Mouse (Mus musculus): ENCODE data around the gene A430078G23Rik. TPM values are rescaled to one million over a fixed set of nuclear protein-coding genes. Genes with fewer than 3 reads are reported as not detected.
"Not testable (repeated sequence)": the region's sequence is repeated elsewhere in the genome, so short reads cannot be mapped to it uniquely, and the experiment has no call there.

A430078G23Rik gene
- not detected in 2 replicates for polyA plus RNA-seq (2015; fragmentation: Nextera tagmentation; extraction: Ambion mirVana)

- peaks cover 4% of the 10 kb centered on the region; the same call in 1 of the 2 replicates for H3K27me3 ChIP-seq
- H3K36me3 ChIP-seq = no peaks in the 10 kb centered on the region
- no peaks in the 10 kb centered on the region for H3K9me3 ChIP-seq
- no peak within 1 kb of the TSS for H3K27ac ChIP-seq (replicated peaks)
- H3K4me2 ChIP-seq = no peak within 1 kb of the TSS
- ATAC-seq (ENCODE audit: low FRiP score, low read depth) = no peak
- H3K4me3 ChIP-seq = no peak within 1 kb of the TSS
- H3K9ac ChIP-seq = no peak within 1 kb of the TSS
- WGBS = 86% methylated on average over 13 of the region's 13 CpGs
- H3K4me1 ChIP-seq (replicated peaks) = no peaks in the 10 kb centered on the region
Measured at GRCm38 (mm10) chr8:3353189-3353810, at the start of gene A430078G23Rik. A430078G23Rik (plus strand) TSS chr8:3353415.

GRCm38 (mm10) chr8:3308205-3308800 lies 44.9 kb upstream of the A430078G23Rik start:
- ATAC-seq (ENCODE audit: low FRiP score, low read depth); H3K36me3 ChIP-seq; H3K9ac ChIP-seq; H3K27ac ChIP-seq (replicated peaks); H3K27me3 ChIP-seq; H3K4me3 ChIP-seq; H3K4me1 ChIP-seq (replicated peaks); H3K9me3 ChIP-seq; H3K4me2 ChIP-seq: not testable (repeated sequence)
- 92% methylated on average over 13 of the region's 13 CpGs for WGBS

- ATAC-seq (ENCODE audit: low FRiP score, low read depth) = no peak
- H3K4me3 ChIP-seq = no peak overlapping the region
- H3K9me3 ChIP-seq = no peaks in the 10 kb centered on the region
- no peak overlapping the region for H3K27ac ChIP-seq (replicated peaks)
- H3K4me1 ChIP-seq (replicated peaks) = no peaks in the 10 kb centered on the region
- H3K4me2 ChIP-seq = no peak overlapping the region
- H3K27me3 ChIP-seq = no peaks in the 10 kb centered on the region
- no peak overlapping the region for H3K9ac ChIP-seq
- no peaks in the 10 kb centered on the region for H3K36me3 ChIP-seq
- 90% methylated on average over 11 of the region's 11 CpGs for WGBS
Measured at GRCm38 (mm10) chr8:3309636-3310035, 43.6 kb upstream of the A430078G23Rik start.

- no peaks in the 10 kb centered on the region for H3K9me3 ChIP-seq
- no peak for ATAC-seq (ENCODE audit: low FRiP score, low read depth)
- H3K4me2 ChIP-seq = no peak overlapping the region
- H3K27me3 ChIP-seq = no peaks in the 10 kb centered on the region
- WGBS = 77% methylated on average over 4 of the region's 4 CpGs
- H3K27ac ChIP-seq (replicated peaks) = no peak overlapping the region
- no peak overlapping the region for H3K9ac ChIP-seq
- H3K4me3 ChIP-seq = no peak overlapping the region
- H3K36me3 ChIP-seq = no peaks in the 10 kb centered on the region
- no peaks in the 10 kb centered on the region for H3K4me1 ChIP-seq (replicated peaks)
Measured at GRCm38 (mm10) chr8:3311482-3311881, 41.7 kb upstream of the A430078G23Rik start.

GRCm38 (mm10) chr8:3313417-3313816 lies 39.8 kb upstream of the A430078G23Rik start:
- not testable (repeated sequence) for H3K27me3 ChIP-seq; ATAC-seq (ENCODE audit: low FRiP score, low read depth); H3K27ac ChIP-seq (replicated peaks); H3K4me1 ChIP-seq (replicated peaks); H3K4me2 ChIP-seq; H3K9me3 ChIP-seq; H3K9ac ChIP-seq; H3K4me3 ChIP-seq; H3K36me3 ChIP-seq
- 91% methylated on average over 1 of the region's 1 CpGs for WGBS

GRCm38 (mm10) chr8:3313843-3314242 lies 39.4 kb upstream of the A430078G23Rik start:
- no peaks in the 10 kb centered on the region for H3K36me3 ChIP-seq
- H3K9ac ChIP-seq = no peak overlapping the region
- no peak overlapping the region for H3K27ac ChIP-seq (replicated peaks)
- H3K4me3 ChIP-seq = no peak overlapping the region
- no peaks in the 10 kb centered on the region for H3K4me1 ChIP-seq (replicated peaks)
- WGBS = 85% methylated on average over 3 of the region's 3 CpGs
- H3K9me3 ChIP-seq = no peaks in the 10 kb centered on the region
- no peak overlapping the region for H3K4me2 ChIP-seq
- ATAC-seq (ENCODE audit: low FRiP score, low read depth) = no peak
- no peaks in the 10 kb centered on the region for H3K27me3 ChIP-seq

- WGBS = 86% methylated on average over 2 of the region's 2 CpGs
- Histone ChIP-seq H3K4me1 (replicated peaks) (no peaks in the 10 kb centered on the region), H3K27ac (replicated peaks) (no peak overlapping the region), H3K9ac (no peak overlapping the region), H3K27me3 (no peaks in the 10 kb centered on the region), H3K9me3 (no peaks in the 10 kb centered on the region), H3K4me2 (no peak overlapping the region), H3K36me3 (no peaks in the 10 kb centered on the region), H3K4me3 (no peak overlapping the region)
- ATAC-seq (ENCODE audit: low FRiP score, low read depth) = no peak
Measured at GRCm38 (mm10) chr8:3314345-3314744, 38.9 kb upstream of the A430078G23Rik start.

GRCm38 (mm10) chr8:3316585-3316984 lies 36.6 kb upstream of the A430078G23Rik start:
- no peaks in the 10 kb centered on the region for H3K9me3 ChIP-seq
- no peak for ATAC-seq (ENCODE audit: low FRiP score, low read depth)
- no peak overlapping the region for H3K27ac ChIP-seq (replicated peaks)
- no peak overlapping the region for H3K4me3 ChIP-seq
- 90% methylated on average over 5 of the region's 5 CpGs for whole genome bisulfite sequencing
- no peaks in the 10 kb centered on the region for H3K27me3 ChIP-seq
- no peaks in the 10 kb centered on the region for H3K36me3 ChIP-seq
- H3K4me1 ChIP-seq (replicated peaks) = no peaks in the 10 kb centered on the region
- H3K4me2 ChIP-seq = no peak overlapping the region
- no peak overlapping the region for H3K9ac ChIP-seq

GRCm38 (mm10) chr8:3319267-3319666 lies 33.9 kb upstream of the A430078G23Rik start:
- 92% methylated on average over 9 of the region's 11 CpGs for WGBS
- H3K4me3 ChIP-seq; H3K9me3 ChIP-seq; H3K27me3 ChIP-seq; H3K27ac ChIP-seq (replicated peaks); H3K9ac ChIP-seq; H3K36me3 ChIP-seq; H3K4me2 ChIP-seq; ATAC-seq (ENCODE audit: low FRiP score, low read depth); H3K4me1 ChIP-seq (replicated peaks): not testable (repeated sequence)

- Histone ChIP-seq H3K36me3 (no peaks in the 10 kb centered on the region), H3K4me2 (no peak overlapping the region), H3K4me1 (replicated peaks) (no peaks in the 10 kb centered on the region), H3K9me3 (no peaks in the 10 kb centered on the region), H3K9ac (no peak overlapping the region), H3K27ac (replicated peaks) (no peak overlapping the region), H3K27me3 (no peaks in the 10 kb centered on the region), H3K4me3 (no peak overlapping the region)
- no peak for ATAC-seq (ENCODE audit: low FRiP score, low read depth)
- 90% methylated on average over 2 of the region's 2 CpGs for WGBS
Measured at GRCm38 (mm10) chr8:3324253-3324652, 29.0 kb upstream of the A430078G23Rik start.

DNA sequence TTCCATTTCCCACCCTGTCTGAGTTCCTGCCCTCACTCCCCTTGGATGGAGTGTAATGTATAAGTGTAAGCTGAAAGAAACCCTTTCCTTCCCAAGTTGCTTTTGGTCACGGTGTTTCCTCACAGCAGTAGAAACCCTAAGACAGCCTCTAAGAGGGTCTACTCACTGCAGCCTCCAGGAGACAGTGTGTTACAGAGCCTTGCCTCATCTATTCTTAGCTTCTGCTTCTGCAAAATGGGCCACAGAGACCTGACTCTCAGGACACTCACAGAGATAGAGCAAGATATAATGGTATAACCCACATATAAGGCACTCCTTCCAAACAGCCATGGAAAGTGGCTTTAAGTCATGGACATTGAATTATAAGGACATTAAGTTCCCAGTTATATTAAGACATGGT lies 26.2 kb upstream of the A430078G23Rik start:
- Histone ChIP-seq H3K9ac (no peak overlapping the region), H3K27ac (replicated peaks) (no peak overlapping the region), H3K27me3 (no peaks in the 10 kb centered on the region), H3K9me3 (no peaks in the 10 kb centered on the region), H3K4me1 (replicated peaks) (no peaks in the 10 kb centered on the region), H3K4me2 (no peak overlapping the region), H3K36me3 (no peaks in the 10 kb centered on the region), H3K4me3 (no peak overlapping the region)
- WGBS = 84% methylated on average over 1 of the region's 1 CpGs
- ATAC-seq (ENCODE audit: low FRiP score, low read depth) = no peak

- H3K4me2 ChIP-seq = no peak overlapping the region
- H3K36me3 ChIP-seq = no peaks in the 10 kb centered on the region
- no peaks in the 10 kb centered on the region for H3K9me3 ChIP-seq
- H3K4me3 ChIP-seq = no peak overlapping the region
- H3K4me1 ChIP-seq (replicated peaks) = no peaks in the 10 kb centered on the region
- H3K9ac ChIP-seq = no peak overlapping the region
- H3K27ac ChIP-seq (replicated peaks) = no peak overlapping the region
- WGBS = 82% methylated on average over 8 of the region's 8 CpGs
- no peaks in the 10 kb centered on the region for H3K27me3 ChIP-seq
- ATAC-seq (ENCODE audit: low FRiP score, low read depth) = no peak
Measured at GRCm38 (mm10) chr8:3327538-3328245, 25.5 kb upstream of the A430078G23Rik start.
